In the genomic region with DNA sequence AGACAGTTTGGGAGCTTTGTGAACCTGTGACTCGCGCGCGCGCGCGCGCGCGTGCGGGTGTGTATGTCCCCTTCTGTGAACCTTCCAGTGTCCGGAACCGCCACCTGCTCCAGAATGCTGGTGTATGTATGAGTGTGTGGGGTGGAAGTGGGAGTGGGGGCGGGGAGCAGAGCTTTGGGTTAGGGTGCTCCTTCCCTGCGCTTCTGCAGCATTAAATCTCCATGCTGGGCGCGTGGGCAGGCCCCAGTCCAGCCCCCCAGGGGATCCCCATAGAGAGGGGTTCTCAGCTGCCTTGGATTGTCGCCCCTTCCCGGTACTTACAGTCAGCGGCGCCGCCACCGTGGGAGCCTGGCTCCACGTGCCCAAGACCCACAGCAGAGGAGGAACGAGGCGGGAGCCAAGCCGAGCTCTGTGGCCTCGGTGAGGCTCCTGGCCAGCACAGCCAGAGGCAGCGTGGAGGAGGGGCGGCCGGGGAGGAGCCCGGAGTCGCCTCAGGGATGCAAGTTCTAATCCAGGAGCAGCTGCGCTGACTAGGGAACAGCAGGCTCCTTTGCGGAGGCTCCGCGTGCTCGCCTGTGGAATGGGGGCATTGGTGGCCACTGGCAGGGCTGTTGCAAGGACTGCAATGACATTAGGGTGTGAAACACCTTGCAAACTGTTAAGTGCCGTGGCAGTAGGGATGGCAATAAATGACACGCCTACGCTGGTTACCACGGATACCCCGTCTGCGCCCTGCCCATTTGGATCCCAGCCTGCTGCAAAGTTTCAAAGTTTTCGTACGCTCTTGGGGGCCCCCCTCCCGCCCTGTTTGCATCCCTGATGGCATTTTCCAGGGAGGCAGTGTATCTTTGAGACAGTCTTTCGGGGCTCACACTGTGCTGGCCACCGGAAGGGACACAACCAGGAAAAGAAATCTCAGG, we compare ENCODE assay signal across 8 mouse cellular contexts. TPM values are rescaled to one million over a fixed set of nuclear protein-coding genes. Genes with fewer than 3 reads are reported as not detected.
DNase-seq lines count a peak whose midpoint lies in the region; ATAC-seq and TF ChIP-seq lines count a peak whose summit lies in the region.

A gene (minus strand): TSS at position 664 of the 920 bp plus-strand sequence.

- H3K4me3 ChIP-seq in hindbrain, embryonic 14.5 days (replicated peaks; ENCODE audit: low read length) = peak within 1 kb of the TSS; percentile 22
- peak within 1 kb of the TSS; percentile 24 for H3K4me3 ChIP-seq in midbrain, embryonic 15.5 days
- no peak within 1 kb of the TSS for H3K4me3 ChIP-seq in thymus, adult 2 months (ENCODE audit: control insufficient read depth, insufficient read depth, low read length)

- DNase-seq in left cerebral cortex, postnatal 4 days = peak; percentile 38
- no peak for DNase-seq in left cerebral cortex, adult 8-10 months (ENCODE audit: low spot score in 2 of 2)
- peak; percentile 44 for DNase-seq in embryo, embryonic 11 days
- no peak for DNase-seq in hindbrain, embryonic 14.5 days (ENCODE audit: low spot score)
- no peak for DNase-seq in thymus, adult 2 months
- DNase-seq in MN1 (ENCODE audit: low spot score) = no peak

- no peak for TF ChIP-seq POLR2A in thymus, adult 2 months (IDR thresholded peaks at IDR 0.05; ENCODE audit: control insufficient read depth, extremely low read depth, insufficient read depth, low read length, poor library complexity)

- peak within 1 kb of the TSS; percentile 50 for H3K4me2 ChIP-seq in hindbrain, embryonic 14.5 days (replicated peaks)
- peak within 1 kb of the TSS; percentile 50 for H3K4me2 ChIP-seq in midbrain, embryonic 15.5 days

- no peak within 1 kb of the TSS for H3K9ac ChIP-seq in hindbrain, embryonic 14.5 days
- no peak within 1 kb of the TSS for H3K9ac ChIP-seq in midbrain, embryonic 15.5 days

- H3K4me1 ChIP-seq in hindbrain, embryonic 14.5 days (replicated peaks; ENCODE audit: control insufficient read depth, insufficient read depth, low read length) = peaks cover 13% of the 10 kb centered on the region; the same call in 1 of the 2 replicates
- peaks cover 21% of the 10 kb centered on the region for H3K4me1 ChIP-seq in midbrain, embryonic 15.5 days
- no peaks in the 10 kb centered on the region for H3K4me1 ChIP-seq in thymus, adult 2 months (replicated peaks; ENCODE audit: control insufficient read depth, insufficient read depth, low read length)

- no peak for TF ChIP-seq CTCF in thymus, adult 2 months (IDR thresholded peaks at IDR 0.05; ENCODE audit: borderline replicate concordance, control insufficient read depth, extremely low read depth, insufficient read depth, low read length, poor library complexity)

- intact Hi-C loops in left cerebral cortex, postnatal 4 days (cut with DNase I) = no loop called here

- H3K27me3 ChIP-seq in hindbrain, embryonic 14.5 days (ENCODE audit: control insufficient read depth, insufficient read depth, low read length) = peaks cover 38% of the 10 kb centered on the region
- H3K27me3 ChIP-seq in midbrain, embryonic 15.5 days (replicated peaks) = peaks cover 41% of the 10 kb centered on the region
- H3K27me3 ChIP-seq in thymus, adult 2 months (ENCODE audit: control insufficient read depth, insufficient read depth, low read length) = no peaks in the 10 kb centered on the region; the same call in 1 of the 2 replicates

- WGBS in hindbrain, embryonic 14.5 days = 2% methylated on average over 48 of the region's 49 CpGs
- WGBS in midbrain, embryonic 15.5 days = 1% methylated on average over 49 of the region's 49 CpGs
- 8% methylated on average over 49 of the region's 49 CpGs for WGBS in thymus, adult 2 months

- H3K9me3 ChIP-seq in hindbrain, embryonic 14.5 days (ENCODE audit: control insufficient read depth, low read length) = no peaks in the 10 kb centered on the region
- H3K9me3 ChIP-seq in midbrain, embryonic 15.5 days = no peaks in the 10 kb centered on the region

- H3K36me3 ChIP-seq in hindbrain, embryonic 14.5 days (replicated peaks; ENCODE audit: control insufficient read depth, insufficient read depth) = no peaks in the 10 kb centered on the region
- H3K36me3 ChIP-seq in midbrain, embryonic 15.5 days (replicated peaks) = no peaks in the 10 kb centered on the region
- no peaks in the 10 kb centered on the region for H3K36me3 ChIP-seq in thymus, adult 2 months (ENCODE audit: control insufficient read depth, insufficient read depth, low read length)

- H3K27ac ChIP-seq in hindbrain, embryonic 14.5 days = no peak within 1 kb of the TSS
- no peak within 1 kb of the TSS for H3K27ac ChIP-seq in midbrain, embryonic 15.5 days
- no peak within 1 kb of the TSS for H3K27ac ChIP-seq in thymus, adult 2 months (ENCODE audit: control insufficient read depth, insufficient read depth, low read length)

- ATAC-seq in hindbrain, embryonic 14.5 days (ENCODE audit: low FRiP score) = peak; percentile 24; the same call in 1 of the 2 replicates
- ATAC-seq in midbrain, embryonic 15.5 days (replicated peaks) = peak; percentile 38; the same call in 1 of the 2 replicates
- no peak for ATAC-seq in monocyte, adult 5-6 weeks (replicated peaks; ENCODE audit: insufficient number of reproducible peaks, low FRiP score, low TSS enrichment, poor library complexity, severe bottlenecking)

RNA-seq across cellular contexts. Expression of the gene that starts here (rescaled TPM):
- under 1 TPM; 0.60 to 0.70 TPM for total RNA-seq in left cerebral cortex, postnatal 4 days (2021)
- not detected for total RNA-seq in left cerebral cortex, adult 8-10 months (2022)
- 0.17 TPM in 1 of 2 replicates, not detected in the other for polyA plus RNA-seq in hindbrain, embryonic 14.5 days (2014; fragmentation: Nextera tagmentation; extraction: Ambion mirVana)
- polyA plus RNA-seq in midbrain, embryonic 15.5 days (2015; fragmentation: Nextera tagmentation; extraction: Ambion mirVana) = 0.17 TPM in 1 of 2 replicates, not detected in the other
- polyA plus RNA-seq in thymus, adult 2 months (2012; rRNA removed) = 1.8 and 2.0 TPM in 2 replicates
- total RNA-seq in monocyte, adult 5-6 weeks (2017) = not detected in 3 replicates

Comparison
In these comparisons a context has a peak if more than half of its experiments do, and no peak if none do; other contexts are left out.
1. Peak in DNase-seq in left cerebral cortex, postnatal 4 days; RNA of the gene not detected or under 1 TPM.
2. Peak in ATAC-seq, H3K4me3 ChIP-seq and H3K4me2 ChIP-seq in hindbrain, embryonic 14.5 days; RNA of the gene not detected or under 1 TPM.
3. Peak in ATAC-seq, H3K4me3 ChIP-seq and H3K4me2 ChIP-seq in midbrain, embryonic 15.5 days; RNA of the gene not detected or under 1 TPM.